Mouse (Mus musculus) layer of hippocampus, adult 9-10 months (tissue): Measurements from ENCODE around the gene Stat4.
A peak's percentile ranks its signal among the peaks of the same experiment; 100 is the strongest.

Experiments
- DNase-seq: peaks from one replicate; pipeline ENCODE4 v3.0.0; 2022; ENCODE audit warnings: low spot score

Stat4 gene

DNA sequence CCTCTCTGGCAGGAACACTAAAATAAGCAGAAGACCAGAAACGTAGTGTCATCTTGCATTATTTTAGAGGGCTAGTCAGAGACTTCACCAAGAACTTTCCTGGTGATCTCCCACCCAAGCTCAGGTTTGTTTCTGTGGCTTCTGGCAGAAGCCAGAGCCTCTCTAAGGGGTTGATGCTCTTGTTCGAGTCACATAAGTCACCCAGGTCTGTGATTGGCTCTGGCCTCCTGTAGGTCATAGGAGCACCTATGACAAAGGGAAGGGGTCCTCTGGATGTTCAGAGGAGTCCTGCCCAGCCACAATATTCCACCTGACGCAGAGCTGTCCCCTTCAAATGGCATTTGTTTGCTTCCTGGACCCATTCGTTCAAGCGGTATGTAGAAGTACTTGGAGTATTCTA, at the start of gene Stat4:
Gene Stat4 (plus strand): TSS at position 301 of the 400 bp plus-strand sequence.
- DNase-seq, result no peak

DNA sequence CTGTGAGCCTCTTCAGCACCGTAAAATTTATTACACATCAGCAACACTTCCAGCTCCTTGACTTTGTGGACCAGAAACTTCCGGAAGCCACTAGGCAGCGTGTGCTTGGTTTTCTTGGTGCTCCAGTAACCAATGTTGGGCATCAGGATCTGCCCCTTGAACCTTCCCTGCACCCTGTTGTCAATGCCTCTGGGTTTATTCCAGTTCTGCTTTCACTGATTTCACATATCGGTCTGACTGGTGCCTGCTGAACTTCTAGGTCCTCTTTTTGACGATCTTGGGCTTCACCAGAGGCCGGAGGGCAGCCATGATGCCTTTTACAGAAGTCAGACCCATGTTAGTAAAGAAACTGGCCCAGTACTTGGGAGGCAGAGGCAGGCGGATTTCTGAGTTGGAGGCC, 48.6 kb upstream of the Stat4 start:
- DNase-seq, result no peak

DNA sequence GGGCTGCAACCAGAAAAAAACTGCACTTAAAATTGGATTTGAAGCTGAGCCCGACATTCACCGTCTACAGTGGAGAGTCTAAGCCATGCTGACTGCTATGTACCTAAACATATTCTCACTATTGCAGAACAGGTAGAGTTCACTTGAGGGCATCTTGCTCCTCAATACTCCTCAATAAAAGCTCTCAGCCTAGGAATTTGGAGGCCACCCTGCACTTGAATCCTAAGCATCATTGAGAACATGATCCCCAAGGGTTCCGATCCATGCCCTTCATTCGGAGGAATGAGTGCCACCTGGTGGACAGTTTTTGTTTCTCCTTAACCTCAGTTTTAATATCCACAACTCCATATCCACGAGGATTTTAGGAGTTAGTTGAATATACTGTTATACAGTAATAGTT, 42.2 kb upstream of the Stat4 start:
- peak; percentile 24 for DNase-seq

DNA sequence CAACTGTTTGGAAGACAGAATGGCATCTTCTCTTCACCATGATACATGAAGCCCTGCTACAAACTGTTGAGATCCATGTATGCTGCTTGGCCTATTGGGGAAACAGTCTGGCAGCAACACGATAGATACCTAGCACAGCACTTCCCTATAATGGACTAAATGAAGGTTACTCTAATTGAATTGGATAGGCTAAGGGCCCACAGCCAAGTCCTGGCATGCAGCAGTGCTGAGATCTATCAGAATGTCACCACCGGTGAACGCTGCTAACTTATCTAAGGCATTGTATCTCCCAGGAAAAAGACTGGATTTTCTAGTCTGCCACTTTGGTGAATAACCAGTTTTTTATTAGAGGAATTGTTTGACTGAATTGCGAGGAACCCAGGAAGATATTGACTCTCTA, 39.8 kb upstream of the Stat4 start:
- no peak for DNase-seq

DNA sequence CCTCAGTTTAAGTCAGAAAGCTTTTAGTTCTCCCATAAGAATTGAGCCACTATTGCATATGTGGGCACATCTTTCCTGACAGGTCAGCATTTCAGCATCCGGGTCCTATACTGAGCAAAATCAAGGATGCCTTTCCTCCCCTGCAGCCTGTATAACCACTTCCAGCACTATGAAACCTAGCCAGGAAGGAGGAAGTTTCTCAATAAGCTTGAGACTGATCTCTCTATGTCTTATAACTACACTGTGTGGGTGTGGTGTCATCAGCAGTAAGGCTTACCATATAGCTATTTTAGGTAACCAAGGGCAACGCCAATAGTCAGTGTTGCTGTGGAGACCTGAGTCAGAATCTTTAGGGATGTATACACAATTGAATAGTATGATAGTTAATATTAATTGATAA, 22.3 kb upstream of the Stat4 start:
- no peak for DNase-seq

DNA sequence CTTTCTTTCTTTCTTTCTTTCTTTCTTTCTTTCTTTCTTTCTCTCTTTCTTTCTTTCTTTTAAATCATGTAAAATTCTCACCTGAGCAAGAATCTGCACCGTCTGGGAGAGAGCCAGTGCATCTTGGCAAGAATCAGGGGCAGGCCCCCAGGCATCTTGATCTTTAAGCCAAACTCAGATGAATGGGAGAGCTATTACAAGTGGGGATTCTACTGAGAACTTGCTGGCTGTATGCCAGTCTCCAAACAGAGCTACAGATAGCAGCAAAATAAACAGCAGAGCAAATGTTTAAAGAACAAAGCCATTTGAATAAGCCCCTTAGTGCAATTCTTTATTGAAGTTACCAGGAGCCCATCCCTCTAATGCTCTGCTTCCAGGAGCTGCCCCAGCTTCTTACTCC, 18.0 kb upstream of the Stat4 start:
- no peak for DNase-seq

DNA sequence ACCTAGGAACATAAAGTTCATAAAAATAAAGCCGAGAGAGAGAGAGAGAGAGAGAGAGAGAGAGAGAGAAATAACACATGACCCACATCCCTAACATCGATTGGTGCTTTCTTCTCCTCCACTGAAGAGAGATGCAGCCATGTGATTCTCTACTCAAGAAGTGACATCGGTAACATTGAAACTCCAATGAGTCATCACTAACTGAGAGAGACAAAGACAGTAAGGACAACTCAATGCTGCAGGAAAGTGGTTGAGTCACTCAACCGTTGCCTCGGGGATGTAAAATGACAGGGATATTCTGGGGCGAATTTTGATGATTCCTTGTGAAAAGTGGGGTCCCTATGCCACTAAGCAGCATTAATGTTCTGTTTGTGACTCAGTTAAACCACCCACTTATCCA, 16.8 kb upstream of the Stat4 start:
- no peak for DNase-seq

DNA sequence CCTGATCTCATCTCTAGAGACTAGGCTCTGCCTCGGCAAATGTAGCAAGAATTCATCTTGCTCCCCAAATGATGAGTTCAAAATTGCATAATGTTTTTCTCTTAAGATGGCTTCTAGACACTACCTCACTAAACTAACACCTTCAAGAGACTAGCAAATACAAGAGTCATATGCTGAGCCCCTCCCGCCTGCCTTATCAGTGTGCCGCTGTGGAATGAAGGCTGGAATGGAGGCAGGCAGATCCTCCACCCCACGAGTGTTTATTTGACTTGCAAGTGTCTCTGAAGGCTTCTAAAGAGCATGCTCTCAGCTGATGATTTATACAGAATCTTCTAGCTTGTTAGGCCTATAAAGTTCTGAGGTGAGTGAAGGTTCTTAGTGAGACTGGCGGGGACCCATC, 11.4 kb upstream of the Stat4 start:
- DNase-seq, result no peak

DNA sequence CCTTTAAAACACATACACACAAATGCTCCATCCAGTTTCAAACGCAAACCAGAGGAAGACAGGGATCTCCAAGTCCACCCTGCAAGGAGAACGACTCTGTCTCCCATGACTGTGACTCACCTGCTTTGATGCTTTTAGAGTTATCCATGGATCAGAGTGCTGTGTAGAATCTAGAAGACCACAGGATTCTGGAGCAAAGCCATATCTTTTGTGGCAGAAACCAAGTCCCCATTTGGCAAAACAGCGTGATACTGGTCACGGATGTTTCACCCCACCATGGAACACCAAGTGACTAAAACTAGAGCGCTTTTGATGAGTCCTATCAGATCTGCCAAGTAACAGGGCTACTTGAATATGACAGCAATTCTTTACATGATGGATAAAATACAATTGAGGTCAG, 7.9 kb upstream of the Stat4 start:
- no peak for DNase-seq

DNA sequence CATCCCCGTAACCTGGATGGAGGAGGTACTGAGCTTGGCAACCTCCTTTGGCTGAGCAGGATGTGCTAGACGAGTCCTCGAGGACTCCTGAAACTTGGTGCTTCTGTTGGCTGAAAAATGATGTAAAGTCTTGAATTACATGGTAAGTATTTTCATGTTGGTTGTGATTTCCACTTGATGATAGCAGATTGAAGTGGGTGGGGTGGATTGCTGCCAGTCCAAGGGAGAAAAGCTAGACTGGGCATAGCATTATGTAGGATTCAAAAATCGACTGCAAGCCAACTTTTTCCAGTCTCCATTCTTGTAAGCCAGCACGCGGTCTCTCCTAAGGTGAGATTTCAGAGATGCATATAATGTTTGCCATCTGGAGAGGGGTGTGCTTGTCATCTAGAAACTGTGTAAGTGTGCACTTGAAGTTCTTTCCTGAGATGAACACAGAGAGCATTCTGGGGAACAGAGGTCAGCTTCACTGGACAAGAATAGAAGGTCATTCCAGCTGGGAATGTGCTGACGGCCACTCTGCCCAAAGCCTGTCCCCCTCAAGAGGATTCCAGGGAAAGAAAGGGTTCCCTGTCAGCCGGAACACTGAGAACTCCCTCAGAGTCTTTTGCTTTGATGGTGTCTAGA, 5.1 kb downstream of the Stat4 start:
- DNase-seq, result no peak

DNA sequence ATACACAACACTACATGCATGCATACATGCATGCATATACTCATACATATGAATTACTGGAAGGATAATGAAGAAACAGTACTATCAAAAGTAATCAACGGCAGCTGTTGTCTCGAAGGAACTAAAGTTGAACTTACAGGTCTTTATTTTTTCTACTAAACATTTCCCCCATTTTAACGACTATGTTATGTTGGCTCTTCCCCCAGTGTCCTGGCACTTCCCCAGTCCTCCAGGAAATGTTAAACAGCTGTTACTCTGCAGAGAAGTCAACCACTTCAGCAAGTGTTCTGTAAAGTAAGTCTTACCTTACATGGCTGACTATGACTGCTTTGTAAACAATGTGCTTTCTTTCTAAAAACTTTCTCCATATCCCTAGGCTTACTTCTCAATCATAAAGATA, 9.1 kb downstream of the Stat4 start:
- DNase-seq, result no peak

DNA sequence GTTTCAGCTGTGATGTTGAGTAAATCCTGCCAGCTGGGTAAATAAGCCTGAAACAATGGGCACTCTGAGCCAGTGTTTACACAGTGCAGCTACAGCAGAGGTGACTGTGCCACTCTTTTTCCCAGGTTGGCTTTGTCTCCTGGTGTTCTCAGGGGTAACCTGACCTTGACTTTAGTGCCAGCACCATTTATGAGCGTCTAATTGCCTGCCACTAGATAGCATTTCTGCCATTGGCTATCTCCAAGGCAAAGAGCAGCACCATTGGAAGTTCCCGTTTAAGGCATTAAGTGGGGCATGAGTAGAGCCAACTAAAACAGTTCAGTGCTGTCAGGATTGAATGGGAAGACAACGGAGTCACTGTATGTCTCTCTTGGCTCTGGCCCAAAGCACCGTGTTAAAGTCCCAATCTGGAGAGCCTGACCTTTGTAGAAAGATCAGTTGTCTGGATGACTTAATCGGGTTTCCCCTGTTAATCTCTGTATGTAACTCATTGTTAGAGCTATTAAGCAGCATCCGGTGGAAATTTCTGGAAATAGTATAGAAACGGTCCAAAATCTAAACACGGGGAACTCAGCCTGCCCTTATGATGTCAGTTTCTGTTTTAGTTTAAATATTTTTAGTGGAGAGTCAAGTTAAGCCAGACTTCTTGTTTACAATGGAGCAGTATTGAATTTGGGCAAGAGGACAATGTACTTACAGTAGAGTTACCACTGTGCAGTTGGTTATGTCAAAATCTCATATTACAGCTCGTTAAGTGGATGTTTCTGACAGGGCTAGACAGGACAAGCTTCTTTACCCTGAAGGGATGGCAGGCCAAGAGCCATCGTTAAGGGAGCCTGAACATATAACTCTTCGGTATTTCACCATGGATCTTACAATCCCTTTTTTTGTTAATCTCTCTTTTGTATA, 10.1 kb downstream of the Stat4 start:
- DNase-seq, result no peak

DNA sequence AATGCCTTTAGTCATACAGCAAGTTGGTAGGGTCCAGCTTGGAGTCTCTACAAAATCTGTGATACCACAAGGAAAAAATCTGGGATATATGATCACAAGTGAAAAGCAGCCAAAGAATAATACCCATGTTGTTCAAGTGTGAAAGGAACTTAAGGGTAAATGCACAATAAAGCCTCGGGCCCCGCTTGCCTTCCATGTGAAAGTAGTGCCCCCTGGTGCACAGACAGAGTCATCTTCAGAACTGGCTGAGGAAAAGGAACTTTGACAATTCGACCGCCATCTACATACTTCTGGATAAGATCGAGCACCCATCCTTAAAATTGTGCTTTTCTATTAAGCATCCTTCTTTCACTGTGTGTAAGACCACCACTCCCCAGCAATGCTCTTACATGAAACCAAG, 11.6 kb downstream of the Stat4 start:
- no peak for DNase-seq

DNA sequence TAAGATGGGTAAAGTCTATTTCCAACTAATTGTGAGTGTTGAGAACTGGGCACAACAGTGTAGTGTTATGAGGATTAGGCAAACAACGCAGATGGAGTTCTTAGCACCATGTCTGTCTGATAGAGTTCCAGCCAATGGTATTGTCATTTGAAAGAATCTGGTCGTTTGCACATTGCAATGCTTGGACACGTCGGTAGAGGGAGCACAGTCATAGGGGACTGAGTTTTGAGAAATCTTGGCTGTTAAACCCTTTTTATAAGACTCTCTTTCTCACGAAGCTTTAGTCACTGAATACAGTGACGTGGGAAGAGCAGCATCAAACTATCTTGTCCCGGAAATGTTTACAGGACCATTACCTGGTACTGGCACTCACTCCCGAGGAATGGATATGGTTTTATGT, 17.1 kb downstream of the Stat4 start:
- peak; percentile 22 for DNase-seq

DNA sequence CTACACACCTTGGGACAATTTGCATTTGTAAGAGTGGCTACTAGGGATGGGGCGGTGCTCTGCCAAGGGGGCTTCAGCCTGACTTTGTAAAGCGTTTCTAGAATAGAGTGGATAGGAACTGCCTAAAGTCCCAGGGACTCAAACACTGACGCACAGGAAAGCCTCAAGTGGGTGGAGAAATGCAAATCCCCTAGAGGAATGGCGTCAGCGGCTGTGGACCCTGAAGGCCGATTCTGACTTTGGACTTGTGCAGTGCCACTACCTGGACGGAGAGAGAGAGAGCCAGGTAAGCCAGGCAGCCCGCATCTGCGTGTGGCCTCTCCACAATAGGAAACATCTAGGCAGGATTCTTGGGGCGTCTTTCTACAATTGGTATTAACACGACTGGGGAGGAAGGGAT, 21.5 kb downstream of the Stat4 start:
- DNase-seq, result no peak

DNA sequence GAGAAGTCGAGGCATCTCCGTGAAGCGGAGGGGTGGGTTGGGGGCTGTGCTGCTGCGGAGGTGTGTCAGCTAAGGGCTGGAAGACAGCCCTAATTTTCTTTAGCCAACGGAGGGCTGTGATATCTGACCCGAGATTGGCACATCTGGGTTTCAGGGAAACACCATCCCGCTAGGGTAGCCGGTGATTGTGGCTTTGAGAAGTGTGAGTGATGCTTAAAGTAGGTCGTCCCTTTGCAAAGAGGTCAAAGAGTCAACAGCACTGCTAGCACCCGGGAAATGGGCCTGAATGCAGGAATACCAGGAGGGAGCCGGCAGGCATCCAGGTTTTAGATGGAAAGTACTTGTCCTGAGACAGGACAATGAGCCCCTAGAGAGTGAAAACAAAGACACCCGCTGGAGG, 22.0 kb downstream of the Stat4 start:
- no peak for DNase-seq

DNA sequence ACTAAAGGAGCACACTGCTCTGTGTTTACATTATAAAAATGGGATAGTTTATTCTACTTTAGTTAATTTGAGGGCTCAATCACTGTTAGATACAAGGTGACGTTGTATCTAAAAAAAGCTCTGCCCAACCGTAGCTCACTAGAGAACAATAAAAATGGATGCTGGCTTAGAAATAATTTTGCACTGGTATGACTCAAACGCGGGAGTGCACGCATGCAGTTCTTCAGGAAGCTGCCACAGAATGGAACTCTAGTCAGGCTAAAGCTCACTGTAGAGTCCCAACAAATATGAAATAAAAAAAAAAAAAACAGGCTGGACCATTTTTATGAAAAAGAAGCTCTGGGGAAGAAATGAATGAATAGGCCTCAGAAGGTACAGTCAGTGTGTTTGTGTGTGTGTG, 23.8 kb downstream of the Stat4 start:
- no peak for DNase-seq

DNA sequence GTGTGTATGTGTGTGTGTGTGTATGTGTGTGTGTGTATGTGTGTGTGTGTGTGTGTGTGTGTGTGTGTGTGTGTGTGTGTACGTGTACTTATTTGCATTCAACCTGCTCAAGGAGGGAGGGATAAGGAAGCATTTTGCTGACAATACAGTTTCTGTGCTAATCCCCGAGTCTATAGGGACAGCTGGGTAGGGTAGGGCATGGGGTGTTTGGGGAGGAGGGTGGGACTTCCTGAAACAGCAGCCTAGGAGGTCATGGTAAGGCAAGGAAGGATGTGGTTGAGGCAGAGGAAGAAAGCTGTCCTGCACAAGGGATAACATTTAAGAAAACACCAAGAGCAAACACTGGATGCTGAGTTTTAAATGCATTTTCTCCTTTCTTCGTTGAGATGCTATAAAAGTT, 24.3 kb downstream of the Stat4 start:
- no peak for DNase-seq

DNA sequence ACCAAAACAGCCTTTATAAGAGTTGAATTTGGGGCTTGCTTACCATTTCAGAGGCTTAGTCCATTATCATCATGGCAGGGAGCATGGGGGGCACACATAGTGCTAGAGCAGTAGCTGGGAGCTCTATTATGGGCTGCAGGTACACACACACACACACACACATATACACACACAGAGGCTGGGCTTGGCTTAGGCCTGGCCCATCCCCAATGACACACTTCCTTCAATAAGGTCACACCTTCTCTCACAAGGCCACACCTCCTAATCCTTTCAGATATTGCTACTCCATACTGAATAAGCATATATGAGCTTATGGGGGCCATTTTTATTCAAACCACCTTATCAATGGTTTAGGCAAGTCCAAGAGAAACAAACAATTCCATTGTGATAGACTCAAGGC, 25.3 kb downstream of the Stat4 start:
- DNase-seq, result no peak

DNA sequence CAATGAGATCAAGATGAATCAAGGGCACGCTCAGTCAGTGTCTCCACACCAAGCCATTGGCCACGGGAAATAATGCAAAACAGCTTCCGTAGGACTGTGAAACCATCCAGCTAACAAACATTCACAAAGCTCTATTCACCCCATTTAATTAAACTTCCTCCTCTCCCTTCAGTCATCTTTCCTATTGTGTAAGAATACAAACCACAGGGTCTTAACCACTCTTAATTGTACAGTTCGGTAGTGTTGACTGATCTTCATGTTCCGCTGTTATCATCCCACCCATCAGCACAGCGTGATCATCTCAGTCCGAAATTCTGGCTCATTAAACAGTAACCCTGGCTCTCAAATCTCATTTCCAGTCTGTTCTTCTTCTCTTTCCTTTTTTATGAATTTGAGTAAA, 25.8 kb downstream of the Stat4 start:
- no peak for DNase-seq

DNA sequence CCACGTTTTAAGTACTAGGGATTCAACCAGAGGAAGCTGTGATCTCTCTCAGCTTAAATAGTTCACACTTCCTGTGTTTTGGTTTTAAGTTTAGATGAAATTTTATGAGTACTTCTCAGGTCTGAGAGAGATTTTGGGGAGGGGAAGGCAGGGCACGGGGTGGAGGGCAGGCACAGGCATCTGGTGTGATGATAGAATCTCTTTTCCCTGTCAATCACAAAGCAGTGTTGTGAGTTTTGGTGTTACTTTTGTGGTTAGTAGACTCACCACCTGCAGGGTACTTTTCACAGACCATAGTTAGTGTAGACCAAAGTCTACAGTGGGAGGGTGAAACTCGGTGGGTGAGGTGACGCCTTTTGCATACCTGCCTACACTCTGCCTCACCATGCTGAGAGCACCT, 32.7 kb downstream of the Stat4 start:
- DNase-seq, result no peak

DNA sequence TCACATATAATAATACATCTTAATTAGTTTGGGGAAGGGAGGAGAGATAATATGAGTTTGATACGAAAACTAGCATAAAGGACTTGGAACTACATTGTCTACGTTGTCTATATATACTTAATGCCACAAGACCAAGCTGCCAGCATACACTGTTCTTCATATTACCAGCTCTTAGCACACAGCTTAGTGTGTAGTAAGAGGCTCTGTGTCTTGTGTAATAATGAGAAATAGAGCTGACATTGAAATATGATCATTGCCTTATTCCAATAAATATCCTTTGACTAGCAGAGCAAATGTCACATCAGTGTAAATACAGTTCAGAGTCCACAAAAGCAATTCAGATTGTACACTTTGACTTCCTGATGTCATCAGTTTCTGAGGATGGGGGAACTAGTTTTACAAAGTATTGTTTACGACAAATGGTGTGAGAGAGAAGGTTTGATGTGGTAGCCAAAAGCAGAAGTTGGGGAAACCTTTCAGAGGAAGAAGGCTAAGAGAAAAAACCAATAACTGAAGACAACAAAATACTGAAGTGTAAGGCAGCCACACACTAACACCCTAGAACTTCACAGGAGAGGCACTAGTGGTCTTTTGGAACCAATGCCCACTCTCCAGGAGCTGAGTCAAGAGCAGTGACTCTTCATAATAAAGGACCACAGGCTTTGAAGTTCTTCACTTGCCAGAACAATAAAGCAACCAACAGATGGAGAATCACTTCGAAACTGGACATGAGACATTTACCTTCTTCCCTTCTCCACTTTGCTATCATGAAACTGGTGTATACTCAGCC, 35.2 kb downstream of the Stat4 start:
- DNase-seq, result no peak

DNA sequence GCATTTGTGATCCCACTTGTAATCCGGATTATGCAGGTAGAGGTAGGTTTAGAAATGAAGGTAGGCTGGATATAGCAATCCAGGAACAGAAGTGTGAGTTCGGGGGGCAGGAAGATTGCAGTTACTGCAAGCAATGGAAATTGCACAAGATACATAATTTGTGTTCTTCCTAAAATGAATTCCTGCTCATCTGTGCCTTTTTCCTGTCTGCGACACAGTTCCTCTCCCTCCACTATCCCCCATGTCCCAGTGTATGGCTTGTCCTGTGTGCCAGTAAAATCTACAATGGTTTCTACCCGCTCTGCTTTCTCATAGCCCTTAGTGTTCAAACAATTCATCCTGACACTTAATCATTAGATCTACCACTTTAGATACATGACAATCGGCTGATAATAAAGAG, 41.7 kb downstream of the Stat4 start:
- DNase-seq, result no peak
